Mouse (Mus musculus) ES-E14 (cell line): ENCODE results near the gene Rhox2h.
"Not testable (repeated sequence)": the region's sequence is repeated elsewhere in the genome, so short reads cannot be mapped to it uniquely, and the experiment has no call there.

Experiments
- CHD2 ChIP-seq: IDR thresholded peaks from 2 replicates; pipeline ENCODE4 v1.6.1; 2014; ENCODE audit warnings: mild to moderate bottlenecking, low read depth, low read length, inconsistent platforms
- HCFC1 ChIP-seq: IDR thresholded peaks from 2 replicates; pipeline ENCODE4 v1.6.1; 2012; ENCODE audit warnings: low read length, inconsistent platforms, borderline replicate concordance; ENCODE audit not compliant: insufficient read depth
- MAFK ChIP-seq: IDR thresholded peaks from 2 replicates; pipeline ENCODE4 v1.6.1; 2014; ENCODE audit warnings: mild to moderate bottlenecking, low read depth, low read length, inconsistent platforms; ENCODE audit not compliant: insufficient read depth
- ZC3H11A ChIP-seq: IDR thresholded peaks from 2 replicates; pipeline ENCODE4 v1.6.1; 2012; ENCODE audit warnings: low read depth, mild to moderate bottlenecking, inconsistent platforms, low read length, borderline replicate concordance

GRCm38 (mm10) chrX:37673177-37673576, at the start of gene Rhox2h:
- TF ChIP-seq HCFC1, CHD2, MAFK, ZC3H11A: not testable (repeated sequence)
